Mouse (Mus musculus) forebrain, embryonic 12.5 days (tissue): Measurements from ENCODE around the gene Clic6. TPM values are rescaled to one million over a fixed set of nuclear protein-coding genes. Genes with fewer than 3 reads are reported as not detected.

Experiments used
- ATAC-seq: fragments of 200-750 bp; cut with Nextera tagmentation; 2 replicates; pipeline ENCODE4 v1.8.0; 2017; ENCODE audit warnings: moderate TSS enrichment; ENCODE audit not compliant: low FRiP score
- H3K27ac ChIP-seq: fragments of 300-500 bp; sonication (generic); 2 replicates; pipeline ENCODE4 v1.5.1; 2016; ENCODE audit warnings: mild to moderate bottlenecking
- H3K27me3 ChIP-seq: fragments of 300-500 bp; sonication (generic); 2 replicates; pipeline ENCODE4 v1.6.1; 2016; ENCODE audit warnings: mild to moderate bottlenecking
- H3K36me3 ChIP-seq: fragments of 300-500 bp; sonication (generic); replicated peaks from 2 replicates; pipeline ENCODE4 v1.6.1; 2016; ENCODE audit warnings: mild to moderate bottlenecking
- H3K4me1 ChIP-seq: fragments of 300-500 bp; sonication (generic); 2 replicates; pipeline ENCODE4 v1.6.1; 2016
- H3K4me2 ChIP-seq: fragments of 300-500 bp; sonication (generic); 2 replicates; pipeline ENCODE4 v1.6.1; 2016; ENCODE audit warnings: mild to moderate bottlenecking, moderate library complexity
- H3K4me3 ChIP-seq: fragments of 300-500 bp; sonication (generic); replicated peaks from 2 replicates; pipeline ENCODE4 v1.5.1; 2016; ENCODE audit warnings: mild to moderate bottlenecking
- H3K9ac ChIP-seq: fragments of 300-500 bp; sonication (generic); 2 replicates; pipeline ENCODE4 v1.6.1; 2016; ENCODE audit warnings: mild to moderate bottlenecking
- H3K9me3 ChIP-seq: fragments of 300-500 bp; sonication (generic); 2 replicates; pipeline ENCODE4 v1.6.1; 2016
- WGBS: fragments of 180-500 bp; shearing (Covaris S2); methylation state at CpG from one replicate; pipeline ENCODE4 v1.1.7; 2016; 5-methylcytosine and 5-hydroxymethylcytosine counted together
- polyA plus RNA-seq: library from polyadenylated mRNA; unstranded; fragments of >200 nt; fragmentation: Nextera tagmentation; extraction: Ambion mirVana; gene quantifications from 2 replicates; pipeline ENCODE4 v1.2.1, GENCODE M21; 2016

The Clic6 gene
- polyA plus RNA-seq, 1 experiment from 2014 or later, result 8.0 TPM

DNA sequence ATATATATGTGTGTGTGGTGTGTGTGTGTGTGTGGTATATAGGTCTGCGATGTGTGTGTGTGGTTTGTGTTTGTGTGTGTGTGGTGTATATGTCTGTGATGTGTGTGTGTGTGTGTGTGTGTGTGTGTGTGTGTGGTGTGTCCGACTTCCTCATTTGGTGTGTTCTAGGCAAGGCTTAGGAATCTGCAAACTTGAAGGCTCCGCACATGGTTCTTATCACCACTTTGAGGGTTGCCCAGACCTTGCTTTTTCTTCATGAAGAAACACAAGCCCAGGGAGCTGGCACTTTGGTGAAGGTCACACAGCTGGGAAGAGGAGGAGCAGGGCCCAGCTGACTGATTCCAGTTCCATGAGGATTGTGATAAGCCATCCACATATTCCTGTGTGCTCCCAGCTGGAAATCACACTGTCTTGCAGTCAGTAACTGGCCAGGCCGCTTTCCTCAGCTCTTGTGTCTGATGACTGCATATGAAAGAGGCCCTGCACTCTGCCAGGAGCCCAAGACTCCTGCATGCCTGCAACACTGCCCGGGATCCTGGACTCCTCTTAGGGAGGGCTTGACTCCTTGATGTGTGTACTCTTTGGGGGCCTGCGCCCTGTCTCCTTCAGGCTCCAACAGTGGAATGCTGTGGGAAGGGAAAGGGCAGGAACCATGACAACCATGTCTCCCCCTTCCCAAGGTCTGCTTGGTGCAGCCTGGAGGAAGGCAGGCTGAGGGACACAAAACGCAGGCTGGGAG is 93.5 kb downstream of the Clic6 start:
- 87% methylated on average over 7 of the region's 7 CpGs for WGBS
- Histone ChIP-seq H3K9ac (no peak overlapping the region; the same call in 1 of the 2 replicates), H3K36me3 (no peaks in the 10 kb centered on the region), H3K4me1 (no peaks in the 10 kb centered on the region), H3K27ac (no peak overlapping the region), H3K27me3 (peaks cover 4% of the 10 kb centered on the region; the same call in 1 of the 2 replicates), H3K4me3 (no peak overlapping the region), H3K4me2 (no peak overlapping the region), H3K9me3 (no peaks in the 10 kb centered on the region)
- ATAC-seq, result no peak

DNA sequence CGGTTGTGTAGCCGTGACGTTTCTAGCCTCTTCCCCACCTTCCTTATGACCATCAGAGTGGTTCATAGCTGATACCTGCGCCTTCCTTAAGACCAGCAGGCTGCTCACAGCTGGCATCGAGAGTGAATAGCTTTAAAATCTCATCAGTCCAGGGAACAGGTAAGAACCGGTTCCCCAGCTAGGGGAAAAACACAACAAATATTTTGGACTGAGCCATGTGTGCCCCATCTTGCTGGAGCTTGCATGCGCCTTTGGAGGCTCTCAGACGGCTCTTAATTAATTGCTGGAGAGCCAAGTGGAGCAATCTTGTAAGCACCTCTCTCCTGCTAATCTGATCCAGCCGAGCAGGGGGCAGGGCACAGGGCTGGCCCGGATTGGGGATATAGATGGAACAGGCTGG is 95.4 kb downstream of the Clic6 start:
- no peaks in the 10 kb centered on the region for H3K9me3 ChIP-seq
- H3K9ac ChIP-seq, result no peak overlapping the region
- H3K4me1 ChIP-seq, result no peaks in the 10 kb centered on the region
- no peak overlapping the region for H3K27ac ChIP-seq
- H3K4me3 ChIP-seq, result no peak overlapping the region
- peaks cover 4% of the 10 kb centered on the region; the same call in 1 of the 2 replicates for H3K27me3 ChIP-seq
- 75% methylated on average over 10 of the region's 10 CpGs for WGBS
- H3K36me3 ChIP-seq, result no peaks in the 10 kb centered on the region
- H3K4me2 ChIP-seq, result no peak overlapping the region
- no peak for ATAC-seq

DNA sequence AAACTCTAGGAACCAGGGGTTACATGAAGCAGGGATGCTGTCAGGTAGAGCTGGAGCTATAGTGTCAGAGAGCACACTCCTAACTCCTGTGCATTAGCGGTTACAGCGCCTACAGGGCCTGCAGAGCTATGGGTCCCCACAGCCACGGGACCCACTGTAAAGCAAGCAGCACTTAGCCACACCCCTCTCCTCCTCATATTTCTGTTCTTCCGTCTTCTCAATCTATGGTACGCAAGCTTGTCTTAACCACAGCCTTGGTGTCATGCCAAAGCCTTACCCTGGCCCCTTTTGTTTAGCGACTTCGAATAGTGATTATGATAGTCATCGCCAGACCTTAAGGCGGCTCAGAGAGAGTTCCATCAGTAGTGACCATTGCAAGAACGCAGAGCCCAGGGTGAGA is 96.2 kb downstream of the Clic6 start:
- no peak overlapping the region for H3K9ac ChIP-seq
- H3K36me3 ChIP-seq, result no peaks in the 10 kb centered on the region
- no peak for ATAC-seq
- no peak overlapping the region for H3K4me3 ChIP-seq
- H3K27me3 ChIP-seq, result peaks cover 4% of the 10 kb centered on the region; the same call in 1 of the 2 replicates
- 88% methylated on average over 10 of the region's 10 CpGs for WGBS
- no peak overlapping the region for H3K4me2 ChIP-seq
- H3K9me3 ChIP-seq, result no peaks in the 10 kb centered on the region
- H3K27ac ChIP-seq, result no peak overlapping the region
- no peaks in the 10 kb centered on the region for H3K4me1 ChIP-seq

DNA sequence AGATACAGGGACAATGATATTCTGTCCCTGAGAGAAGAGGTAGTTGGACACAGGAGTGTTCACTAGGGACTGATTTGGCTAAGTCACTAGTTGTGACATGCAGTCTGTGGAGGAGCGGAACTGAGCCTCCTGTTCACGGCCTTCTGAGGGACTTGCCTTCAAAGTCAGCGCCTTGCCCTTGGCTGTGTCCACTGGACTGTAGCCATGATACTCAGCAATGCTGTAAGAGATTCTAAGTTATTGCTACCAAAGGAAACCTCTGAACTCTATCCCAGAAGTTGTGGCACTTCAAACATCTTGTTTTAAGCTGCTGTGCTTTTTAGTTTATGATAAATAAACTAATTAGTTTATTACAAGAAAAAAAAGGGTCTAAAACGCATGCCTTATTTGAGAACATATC is 102.3 kb downstream of the Clic6 start:
- Histone ChIP-seq H3K4me3 (no peak overlapping the region), H3K36me3 (no peaks in the 10 kb centered on the region), H3K4me2 (no peak overlapping the region), H3K4me1 (0 out of 2 replicates have a peak, but pooled peaks cover 2% of the 10 kb centered on the region), H3K9me3 (no peaks in the 10 kb centered on the region), H3K27me3 (no peaks in the 10 kb centered on the region), H3K9ac (no peak overlapping the region), H3K27ac (no peak overlapping the region)
- WGBS, result 91% methylated on average over 4 of the region's 4 CpGs
- ATAC-seq, result no peak

Other genes with a start within 250 kb of the Clic6 start
- gene Kcne2, start 193.3 kb upstream of the Clic6 start, polyA plus RNA-seq, result 2.2 and 4.3 TPM in 2 replicates
- gene Smim11, start 184.4 kb upstream of the Clic6 start, polyA plus RNA-seq, result 131 and 135 TPM in 2 replicates
- gene Fam243, start 164.3 kb upstream of the Clic6 start, polyA plus RNA-seq, result not detected in 2 replicates
- gene Kcne1, start 126.3 kb upstream of the Clic6 start, polyA plus RNA-seq, result 0.26 TPM in 1 of 2 replicates, not detected in the other
- gene Rcan1, start 14.9 kb upstream of the Clic6 start, polyA plus RNA-seq, result 40.9 and 43.1 TPM in 2 replicates